Mouse (Mus musculus): ENCODE data around the gene Ndufa11. TPM values are rescaled to one million over a fixed set of nuclear protein-coding genes. Genes with fewer than 3 reads are reported as not detected.

Gene Ndufa11
- polyA plus RNA-seq, 1 experiment from 2014 or later = 449 TPM

GRCm38 (mm10) chr17:56693851-56694310, 23.7 kb upstream of the Ndufa11 start:
- peaks cover 87% of the 10 kb centered on the region for H3K36me3 ChIP-seq (ENCODE audit: insufficient read depth)
- 59% methylated on average over 6 of the region's 6 CpGs for WGBS
- H3K9me3 ChIP-seq (ENCODE audit: low read depth, low read length) = no peaks in the 10 kb centered on the region
- H3K4me1 ChIP-seq (ENCODE audit: insufficient read depth) = no peaks in the 10 kb centered on the region
- H3K4me2 ChIP-seq = no peak overlapping the region
- H3K27me3 ChIP-seq (ENCODE audit: insufficient read depth, low read length) = no peaks in the 10 kb centered on the region
- ATAC-seq (ENCODE audit: insufficient read depth) (peak; percentile 70), DNase-seq (peak; percentile 87)
- H3K9ac ChIP-seq = no peak overlapping the region
- 0 out of 2 replicates have a peak, but pooled peaks have one; percentile 14 for TF ChIP-seq CTCF (IDR thresholded peaks at IDR 0.05; ENCODE audit: low read depth)
- H3K27ac ChIP-seq (ENCODE audit: low read depth) = no peak overlapping the region
- H3K4me3 ChIP-seq (ENCODE audit: low read depth, low read length) = no peak overlapping the region

- Histone ChIP-seq H3K4me3 (ENCODE audit: low read depth, low read length) (no peak overlapping the region), H3K9me3 (ENCODE audit: low read depth, low read length) (no peaks in the 10 kb centered on the region), H3K36me3 (ENCODE audit: insufficient read depth) (peaks cover 94% of the 10 kb centered on the region), H3K4me1 (ENCODE audit: insufficient read depth) (no peaks in the 10 kb centered on the region), H3K4me2 (no peak overlapping the region), H3K9ac (no peak overlapping the region), H3K27ac (ENCODE audit: low read depth) (no peak overlapping the region), H3K27me3 (ENCODE audit: insufficient read depth, low read length) (no peaks in the 10 kb centered on the region)
- no peak for ATAC-seq (ENCODE audit: insufficient read depth)
- no peak for DNase-seq
- no peak for TF ChIP-seq CTCF (IDR thresholded peaks at IDR 0.05; ENCODE audit: low read depth)
- WGBS = 55% methylated on average over 2 of the region's 2 CpGs
Measured at GRCm38 (mm10) chr17:56700451-56700850, 17.1 kb upstream of the Ndufa11 start.

- Histone ChIP-seq H3K27me3 (ENCODE audit: insufficient read depth, low read length) (no peaks in the 10 kb centered on the region), H3K9me3 (ENCODE audit: low read depth, low read length) (no peaks in the 10 kb centered on the region), H3K4me1 (ENCODE audit: insufficient read depth) (no peaks in the 10 kb centered on the region), H3K4me2 (no peak overlapping the region), H3K4me3 (ENCODE audit: low read depth, low read length) (no peak overlapping the region), H3K9ac (no peak overlapping the region), H3K27ac (ENCODE audit: low read depth) (no peak overlapping the region), H3K36me3 (ENCODE audit: insufficient read depth) (peaks cover 95% of the 10 kb centered on the region)
- DNase-seq (no peak), ATAC-seq (ENCODE audit: insufficient read depth) (no peak)
- no peak for TF ChIP-seq CTCF (IDR thresholded peaks at IDR 0.05; ENCODE audit: low read depth)
- whole genome bisulfite sequencing = 75% methylated on average over 4 of the region's 4 CpGs
Measured at GRCm38 (mm10) chr17:56703038-56703437, 14.5 kb upstream of the Ndufa11 start.

- WGBS = 88% methylated on average over 1 of the region's 1 CpGs
- no peak for TF ChIP-seq CTCF (IDR thresholded peaks at IDR 0.05; ENCODE audit: low read depth)
- Histone ChIP-seq H3K4me1 (ENCODE audit: insufficient read depth) (no peaks in the 10 kb centered on the region), H3K27ac (ENCODE audit: low read depth) (no peak overlapping the region), H3K9me3 (ENCODE audit: low read depth, low read length) (no peaks in the 10 kb centered on the region), H3K27me3 (ENCODE audit: insufficient read depth, low read length) (no peaks in the 10 kb centered on the region), H3K4me3 (ENCODE audit: low read depth, low read length) (no peak overlapping the region), H3K9ac (no peak overlapping the region), H3K4me2 (no peak overlapping the region), H3K36me3 (ENCODE audit: insufficient read depth) (peaks cover 96% of the 10 kb centered on the region)
- DNase-seq = no peak
- no peak for ATAC-seq (ENCODE audit: insufficient read depth)
Measured at GRCm38 (mm10) chr17:56706515-56706914, 11.1 kb upstream of the Ndufa11 start.

- peaks cover 89% of the 10 kb centered on the region for H3K36me3 ChIP-seq (ENCODE audit: insufficient read depth)
- no peak overlapping the region for H3K4me3 ChIP-seq (ENCODE audit: low read depth, low read length)
- 83% methylated on average over 4 of the region's 4 CpGs for WGBS
- no peaks in the 10 kb centered on the region for H3K27me3 ChIP-seq (ENCODE audit: insufficient read depth, low read length)
- no peak overlapping the region for H3K27ac ChIP-seq (ENCODE audit: low read depth)
- H3K9ac ChIP-seq = no peak overlapping the region
- DNase-seq (no peak), ATAC-seq (ENCODE audit: insufficient read depth) (no peak)
- no peaks in the 10 kb centered on the region for H3K4me1 ChIP-seq (ENCODE audit: insufficient read depth)
- H3K4me2 ChIP-seq = no peak overlapping the region
- no peak for TF ChIP-seq CTCF (IDR thresholded peaks at IDR 0.05; ENCODE audit: low read depth)
- H3K9me3 ChIP-seq (ENCODE audit: low read depth, low read length) = no peaks in the 10 kb centered on the region
Measured at GRCm38 (mm10) chr17:56708692-56709091, 8.9 kb upstream of the Ndufa11 start.

GRCm38 (mm10) chr17:56709708-56710107, 7.9 kb upstream of the Ndufa11 start:
- peaks cover 79% of the 10 kb centered on the region for H3K36me3 ChIP-seq (ENCODE audit: insufficient read depth)
- 86% methylated on average over 3 of the region's 3 CpGs for WGBS
- H3K27me3 ChIP-seq (ENCODE audit: insufficient read depth, low read length) = no peaks in the 10 kb centered on the region
- H3K9me3 ChIP-seq (ENCODE audit: low read depth, low read length) = no peaks in the 10 kb centered on the region
- no peak overlapping the region for H3K4me3 ChIP-seq (ENCODE audit: low read depth, low read length)
- H3K9ac ChIP-seq = no peak overlapping the region
- no peak for TF ChIP-seq CTCF (IDR thresholded peaks at IDR 0.05; ENCODE audit: low read depth)
- H3K27ac ChIP-seq (ENCODE audit: low read depth) = no peak overlapping the region
- no peak overlapping the region for H3K4me2 ChIP-seq
- DNase-seq (no peak), ATAC-seq (ENCODE audit: insufficient read depth) (no peak)
- H3K4me1 ChIP-seq (ENCODE audit: insufficient read depth) = no peaks in the 10 kb centered on the region

GRCm38 (mm10) chr17:56715360-56715759, 2.2 kb upstream of the Ndufa11 start:
- no peak for DNase-seq
- ATAC-seq (ENCODE audit: insufficient read depth) = no peak
- peak overlapping the region; percentile 88; the same call in 1 of the 2 replicates for H3K4me3 ChIP-seq (ENCODE audit: low read depth, low read length)
- peak overlapping the region; percentile 67; the same call in 1 of the 2 replicates for H3K9ac ChIP-seq
- peaks cover 12% of the 10 kb centered on the region for H3K4me1 ChIP-seq (ENCODE audit: insufficient read depth)
- peaks cover 24% of the 10 kb centered on the region for H3K36me3 ChIP-seq (ENCODE audit: insufficient read depth)
- no peaks in the 10 kb centered on the region for H3K9me3 ChIP-seq (ENCODE audit: low read depth, low read length)
- no peak for TF ChIP-seq CTCF (IDR thresholded peaks at IDR 0.05; ENCODE audit: low read depth)
- 48% methylated on average over 11 of the region's 11 CpGs for WGBS
- H3K4me2 ChIP-seq = peak overlapping the region; percentile 87
- no peak overlapping the region for H3K27ac ChIP-seq (ENCODE audit: low read depth)
- no peaks in the 10 kb centered on the region for H3K27me3 ChIP-seq (ENCODE audit: insufficient read depth, low read length)
